Mouse (Mus musculus): ENCODE measurements at regions not wholly inside any gene's neighbourhood (a gene's known extent, or its start where the extent isn't known, plus 50 kb on each side); places are given as distances from the start of the nearest gene placed in this dataset.

- TF ChIP-seq CTCF (IDR thresholded peaks at IDR 0.05; ENCODE audit: control insufficient read depth, insufficient read depth, insufficient read length), result no peak
- no peak for TF ChIP-seq USF1 (IDR thresholded peaks at IDR 0.05; ENCODE audit: low read depth)
- TF ChIP-seq CEBPB (IDR thresholded peaks at IDR 0.05; ENCODE audit: low read depth), result no peak
- TF ChIP-seq MYOG (IDR thresholded peaks at IDR 0.05; ENCODE audit: control insufficient read depth, extremely low read depth, insufficient read length), result no peak
- TF ChIP-seq MAX (IDR thresholded peaks at IDR 0.05), result no peak
- no peak for TF ChIP-seq MYOD1 (IDR thresholded peaks at IDR 0.05; ENCODE audit: control insufficient read depth, insufficient read length, low read depth)
- no peak for TF ChIP-seq FOSL1 (IDR thresholded peaks at IDR 0.05; ENCODE audit: insufficient read depth, low read length, poor library complexity, severe bottlenecking)
Observed at GRCm38 (mm10) chr12:27173561-27173960, 168.8 kb downstream of the Sox11 start.
